Mouse (Mus musculus): ENCODE measurements around the gene Gm11011. TPM values are rescaled to one million over a fixed set of nuclear protein-coding genes. Genes with fewer than 3 reads are reported as not detected.

Gene Gm11011
- polyA plus RNA-seq, 1 experiment, result not detected

DNA sequence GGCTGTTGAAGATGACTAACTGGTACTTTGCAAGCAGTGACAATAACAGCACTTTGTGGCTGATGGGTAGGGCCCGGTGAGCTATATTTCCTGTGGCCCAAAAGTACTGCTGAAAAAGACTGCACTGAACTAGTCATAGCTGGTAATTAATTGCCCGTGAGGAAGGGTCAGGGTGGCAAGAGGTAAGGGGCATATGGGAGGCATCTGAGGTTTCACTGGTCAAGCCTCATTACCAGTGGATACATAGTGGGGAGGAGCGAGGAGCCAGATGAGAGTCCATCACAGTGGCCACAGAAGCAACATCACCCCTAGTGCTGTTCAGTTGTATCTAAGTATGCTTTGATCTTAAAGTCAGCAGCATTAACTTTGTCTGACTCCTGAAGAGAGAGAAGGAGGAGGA is 42.5 kb upstream of the Gm11011 start:
- Histone ChIP-seq H3K36me3 (ENCODE audit: control insufficient read depth, insufficient read depth, low read length) (no peaks in the 10 kb centered on the region), H3K4me3 (ENCODE audit: extremely low read depth, insufficient read depth, insufficient read length) (no peak overlapping the region), H3K4me1 (ENCODE audit: control insufficient read depth, insufficient read depth, insufficient read length) (no peaks in the 10 kb centered on the region), H3K27me3 (ENCODE audit: control insufficient read depth, insufficient read depth, low read length) (no peaks in the 10 kb centered on the region; the same call in 1 of the 2 replicates), H3K27ac (ENCODE audit: insufficient read depth, low read length) (no peak overlapping the region)
- WGBS, result 92% methylated on average over 3 of the region's 3 CpGs
- TF ChIP-seq CTCF (IDR thresholded peaks at IDR 0.05; ENCODE audit: extremely low read depth, insufficient read depth, insufficient read length, insufficient replicate concordance) (no peak), POLR2A (IDR thresholded peaks at IDR 0.05; ENCODE audit: low read depth, low read length) (no peak)
- no peak for DNase-seq (ENCODE audit: low read depth in 1 of 2, low spot score in 2 of 2)

DNA sequence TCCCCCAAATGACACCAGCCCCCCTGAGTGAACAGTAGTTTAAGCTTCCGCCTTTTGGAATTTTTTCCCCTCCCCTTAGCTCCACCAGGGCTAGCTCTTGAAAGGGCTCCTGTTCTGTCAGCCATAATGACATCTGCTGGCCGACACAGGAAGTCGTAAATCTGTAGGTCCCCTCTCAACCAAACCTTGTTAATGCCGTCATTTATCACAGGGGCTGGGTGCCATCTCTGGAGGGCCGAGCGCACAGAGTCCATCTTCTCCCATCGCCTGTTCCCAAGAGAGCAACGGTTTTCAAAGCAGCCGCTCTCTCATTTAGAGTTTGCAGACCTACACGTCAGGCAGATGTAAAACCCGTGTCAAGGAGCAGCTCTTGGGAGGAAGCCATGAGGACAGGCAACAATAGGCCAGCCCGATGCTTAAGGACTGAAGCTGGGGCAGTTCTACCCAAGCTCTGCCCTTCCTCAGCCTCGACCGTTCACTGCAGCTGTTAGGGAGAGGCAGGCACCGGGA is 33.7 kb upstream of the Gm11011 start:
- TF ChIP-seq CTCF (IDR thresholded peaks at IDR 0.05; ENCODE audit: extremely low read depth, insufficient read depth, insufficient read length, insufficient replicate concordance) (no peak), POLR2A (IDR thresholded peaks at IDR 0.05; ENCODE audit: low read depth, low read length) (no peak)
- Histone ChIP-seq H3K4me3 (ENCODE audit: extremely low read depth, insufficient read depth, insufficient read length) (no peak overlapping the region), H3K27me3 (ENCODE audit: control insufficient read depth, insufficient read depth, low read length) (no peaks in the 10 kb centered on the region), H3K27ac (ENCODE audit: insufficient read depth, low read length) (no peak overlapping the region), H3K4me1 (ENCODE audit: control insufficient read depth, insufficient read depth, insufficient read length) (no peaks in the 10 kb centered on the region), H3K36me3 (ENCODE audit: control insufficient read depth, insufficient read depth, low read length) (no peaks in the 10 kb centered on the region)
- no peak for DNase-seq (ENCODE audit: low read depth in 1 of 2, low spot score in 2 of 2)
- 43% methylated on average over 15 of the region's 15 CpGs for whole genome bisulfite sequencing

DNA sequence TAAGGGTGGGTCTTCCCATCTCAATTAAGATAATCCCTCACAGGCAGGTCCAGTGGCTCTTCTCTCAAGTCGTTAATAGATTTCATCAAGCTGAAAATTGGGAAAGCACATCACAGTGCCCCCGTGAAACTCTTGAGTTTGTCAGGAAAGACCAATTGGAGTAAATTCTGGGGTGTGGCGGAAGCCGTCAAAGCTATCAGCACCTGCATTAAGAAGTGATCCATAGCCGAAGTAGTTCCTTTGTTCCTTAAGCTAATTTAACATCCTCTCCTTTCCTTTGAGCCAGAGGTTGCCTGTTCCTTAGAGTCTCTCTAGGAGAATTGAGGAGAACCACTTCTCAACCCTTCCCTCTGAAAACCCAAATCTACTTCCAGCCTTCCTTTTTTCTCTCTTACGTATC is 28.5 kb upstream of the Gm11011 start:
- Histone ChIP-seq H3K36me3 (ENCODE audit: control insufficient read depth, insufficient read depth, low read length) (no peaks in the 10 kb centered on the region), H3K27me3 (ENCODE audit: control insufficient read depth, insufficient read depth, low read length) (no peaks in the 10 kb centered on the region), H3K27ac (ENCODE audit: insufficient read depth, low read length) (no peak overlapping the region), H3K4me3 (ENCODE audit: extremely low read depth, insufficient read depth, insufficient read length) (no peak overlapping the region), H3K4me1 (ENCODE audit: control insufficient read depth, insufficient read depth, insufficient read length) (no peaks in the 10 kb centered on the region)
- 90% methylated on average over 6 of the region's 6 CpGs for WGBS
- no peak for DNase-seq (ENCODE audit: low read depth in 1 of 2, low spot score in 2 of 2)
- TF ChIP-seq POLR2A (IDR thresholded peaks at IDR 0.05; ENCODE audit: low read depth, low read length) (no peak), CTCF (IDR thresholded peaks at IDR 0.05; ENCODE audit: extremely low read depth, insufficient read depth, insufficient read length, insufficient replicate concordance) (no peak)

DNA sequence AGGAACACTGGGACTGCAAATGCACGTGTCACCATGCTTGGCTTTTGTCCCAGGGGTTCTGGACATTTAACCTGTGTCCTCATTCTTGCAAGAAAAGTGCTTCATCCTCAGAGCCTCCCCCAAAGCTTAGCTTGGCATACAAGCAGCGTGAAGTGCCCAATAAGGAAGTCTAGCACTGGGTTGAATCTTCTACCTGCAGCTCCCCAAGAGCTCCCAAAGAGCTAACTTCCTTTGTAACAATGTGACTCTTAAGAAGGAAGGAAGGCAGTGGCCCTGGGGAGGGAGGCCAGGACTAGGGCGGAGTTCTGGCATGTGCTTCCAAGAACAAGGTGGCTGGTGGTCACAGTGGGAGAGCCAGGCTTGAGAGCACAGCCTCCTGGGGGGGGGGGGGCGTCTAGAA is 27.1 kb upstream of the Gm11011 start:
- 42% methylated on average over 4 of the region's 4 CpGs for WGBS
- no peaks in the 10 kb centered on the region for H3K27me3 ChIP-seq (ENCODE audit: control insufficient read depth, insufficient read depth, low read length)
- TF ChIP-seq CTCF (IDR thresholded peaks at IDR 0.05; ENCODE audit: extremely low read depth, insufficient read depth, insufficient read length, insufficient replicate concordance), result no peak
- no peak for TF ChIP-seq POLR2A (IDR thresholded peaks at IDR 0.05; ENCODE audit: low read depth, low read length)
- no peaks in the 10 kb centered on the region for H3K36me3 ChIP-seq (ENCODE audit: control insufficient read depth, insufficient read depth, low read length)
- H3K4me1 ChIP-seq (ENCODE audit: control insufficient read depth, insufficient read depth, insufficient read length), result no peaks in the 10 kb centered on the region
- no peak overlapping the region for H3K4me3 ChIP-seq (ENCODE audit: extremely low read depth, insufficient read depth, insufficient read length)
- H3K27ac ChIP-seq (ENCODE audit: insufficient read depth, low read length), result no peak overlapping the region
- DNase-seq (ENCODE audit: low read depth in 1 of 2, low spot score in 2 of 2), result no peak

DNA sequence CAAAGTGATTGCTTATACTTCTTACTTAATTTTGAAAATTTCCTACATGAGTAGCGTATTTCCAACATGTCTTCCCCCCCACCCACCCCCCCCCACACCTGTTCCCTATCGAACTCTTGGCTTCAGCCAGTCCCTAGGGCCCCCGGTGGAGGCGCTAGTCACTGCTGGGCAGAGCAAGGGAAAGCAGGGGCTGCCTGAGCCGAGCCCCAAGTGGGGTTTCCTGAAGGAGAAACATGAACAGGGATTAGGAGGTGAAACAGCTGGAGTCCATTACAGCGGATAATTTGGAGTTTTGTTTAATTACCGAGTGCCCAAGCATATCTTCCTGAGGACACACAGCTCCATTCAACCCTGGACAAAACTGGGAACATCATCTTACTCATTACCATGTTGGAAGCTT is 24.0 kb upstream of the Gm11011 start:
- no peak overlapping the region for H3K4me3 ChIP-seq (ENCODE audit: extremely low read depth, insufficient read depth, insufficient read length)
- H3K4me1 ChIP-seq (ENCODE audit: control insufficient read depth, insufficient read depth, insufficient read length), result no peaks in the 10 kb centered on the region
- WGBS, result 75% methylated on average over 7 of the region's 7 CpGs
- H3K36me3 ChIP-seq (ENCODE audit: control insufficient read depth, insufficient read depth, low read length), result no peaks in the 10 kb centered on the region
- no peak for DNase-seq (ENCODE audit: low read depth in 1 of 2, low spot score in 2 of 2)
- H3K27me3 ChIP-seq (ENCODE audit: control insufficient read depth, insufficient read depth, low read length), result no peaks in the 10 kb centered on the region
- TF ChIP-seq POLR2A (IDR thresholded peaks at IDR 0.05; ENCODE audit: low read depth, low read length), result no peak
- TF ChIP-seq CTCF (IDR thresholded peaks at IDR 0.05; ENCODE audit: extremely low read depth, insufficient read depth, insufficient read length, insufficient replicate concordance), result no peak
- no peak overlapping the region for H3K27ac ChIP-seq (ENCODE audit: insufficient read depth, low read length)

DNA sequence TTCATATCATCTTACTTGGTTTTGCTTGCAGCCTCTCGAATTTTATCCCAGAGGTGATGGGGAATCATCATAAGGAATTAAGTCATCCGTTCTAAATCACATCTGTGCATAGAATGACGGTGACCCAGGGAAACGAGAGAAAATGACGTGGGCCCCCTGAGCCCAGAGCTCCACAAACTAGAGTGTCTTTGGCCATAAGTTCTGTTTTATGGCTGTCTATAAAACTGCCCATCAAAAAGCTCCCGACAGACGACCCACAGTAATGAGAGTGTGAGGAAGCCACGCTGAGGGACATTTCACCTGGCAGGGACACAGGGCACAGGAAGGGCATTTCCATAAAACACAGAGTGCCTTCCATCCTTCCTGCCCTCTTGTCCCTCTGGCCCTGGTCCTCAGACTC is 23.3 kb upstream of the Gm11011 start:
- no peak for DNase-seq (ENCODE audit: low read depth in 1 of 2, low spot score in 2 of 2)
- Histone ChIP-seq H3K4me1 (ENCODE audit: control insufficient read depth, insufficient read depth, insufficient read length) (no peaks in the 10 kb centered on the region), H3K36me3 (ENCODE audit: control insufficient read depth, insufficient read depth, low read length) (no peaks in the 10 kb centered on the region), H3K27ac (ENCODE audit: insufficient read depth, low read length) (no peak overlapping the region), H3K4me3 (ENCODE audit: extremely low read depth, insufficient read depth, insufficient read length) (no peak overlapping the region), H3K27me3 (ENCODE audit: control insufficient read depth, insufficient read depth, low read length) (no peaks in the 10 kb centered on the region)
- WGBS, result 80% methylated on average over 8 of the region's 8 CpGs
- TF ChIP-seq POLR2A (IDR thresholded peaks at IDR 0.05; ENCODE audit: low read depth, low read length), result no peak

DNA sequence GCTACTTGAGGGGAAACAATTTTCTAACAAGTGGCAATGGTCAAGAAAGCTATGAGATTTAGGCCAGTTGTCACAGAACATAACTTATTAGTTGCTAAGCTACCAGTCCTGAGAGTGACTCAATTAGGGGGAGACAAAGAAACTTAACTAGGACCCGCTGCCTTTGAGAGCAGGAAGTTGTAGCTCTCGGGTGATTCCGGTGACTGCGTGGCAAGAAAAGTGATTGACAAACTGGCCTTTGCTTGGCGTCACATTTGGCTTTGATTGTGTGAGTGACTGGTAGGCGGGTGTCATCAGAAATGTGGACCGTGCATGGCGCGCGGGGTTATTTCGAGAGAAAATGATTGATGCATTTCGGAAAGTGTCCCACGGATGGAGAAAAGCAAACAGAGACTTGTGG is 22.4 kb upstream of the Gm11011 start:
- no peak overlapping the region for H3K4me3 ChIP-seq (ENCODE audit: extremely low read depth, insufficient read depth, insufficient read length)
- H3K27ac ChIP-seq (ENCODE audit: insufficient read depth, low read length), result no peak overlapping the region
- no peaks in the 10 kb centered on the region for H3K4me1 ChIP-seq (ENCODE audit: control insufficient read depth, insufficient read depth, insufficient read length)
- no peak for TF ChIP-seq CTCF (IDR thresholded peaks at IDR 0.05; ENCODE audit: extremely low read depth, insufficient read depth, insufficient read length, insufficient replicate concordance)
- no peak for TF ChIP-seq POLR2A (IDR thresholded peaks at IDR 0.05; ENCODE audit: low read depth, low read length)
- no peak for DNase-seq (ENCODE audit: low read depth in 1 of 2, low spot score in 2 of 2)
- no peaks in the 10 kb centered on the region for H3K27me3 ChIP-seq (ENCODE audit: control insufficient read depth, insufficient read depth, low read length)
- no peaks in the 10 kb centered on the region for H3K36me3 ChIP-seq (ENCODE audit: control insufficient read depth, insufficient read depth, low read length)
- 3% methylated on average over 13 of the region's 13 CpGs for WGBS
